Mouse (Mus musculus) intestine, embryonic 14.5 days (tissue): ENCODE data around the gene Pla2g2c. TPM values are rescaled to one million over a fixed set of nuclear protein-coding genes. Genes with fewer than 3 reads are reported as not detected.

Experiments
- ATAC-seq: fragments of 200-750 bp; cut with Nextera tagmentation; replicated peaks from 2 replicates; pipeline ENCODE4 v1.8.0; 2017; ENCODE audit warnings: low read depth, moderate number of reproducible peaks, moderate TSS enrichment, moderate library complexity; ENCODE audit not compliant: low FRiP score, low TSS enrichment
- DNase-seq: peaks from one replicate; pipeline ENCODE4 v3.0.0-alpha.2; 2018; ENCODE audit warnings: low spot score
- H3K27ac ChIP-seq: fragments of 300-500 bp; sonication (generic); 2 replicates; pipeline ENCODE4 v1.5.1; 2014; ENCODE audit warnings: low read depth, mild to moderate bottlenecking, control low read depth
- H3K27me3 ChIP-seq: fragments of 300-500 bp; sonication (generic); replicated peaks from 2 replicates; pipeline ENCODE4 v1.6.1; 2014; ENCODE audit warnings: low read length, control low read depth; ENCODE audit not compliant: control insufficient read depth, insufficient read depth
- H3K36me3 ChIP-seq: fragments of 300-500 bp; sonication (generic); 2 replicates; pipeline ENCODE4 v1.6.1; 2014; ENCODE audit warnings: low read length, control low read depth; ENCODE audit not compliant: control insufficient read depth, insufficient read depth
- H3K4me1 ChIP-seq: fragments of 300-500 bp; sonication (generic); replicated peaks from 2 replicates; pipeline ENCODE4 v1.6.1; 2014; ENCODE audit warnings: low read length, control low read depth, mixed read lengths; ENCODE audit not compliant: control insufficient read depth, insufficient read depth
- H3K4me2 ChIP-seq: fragments of 300-500 bp; sonication (generic); 2 replicates; pipeline ENCODE4 v1.6.1; 2014; ENCODE audit warnings: low read length
- H3K4me3 ChIP-seq: fragments of 300-500 bp; sonication (generic); 2 replicates; pipeline ENCODE4 v1.5.1; 2014; ENCODE audit warnings: low read depth, low read length, control low read depth, mixed read lengths
- H3K9ac ChIP-seq: fragments of 300-500 bp; sonication (generic); 2 replicates; pipeline ENCODE4 v1.6.1; 2014; ENCODE audit warnings: mild to moderate bottlenecking, low read length
- H3K9me3 ChIP-seq: fragments of 300-500 bp; sonication (generic); 2 replicates; pipeline ENCODE4 v1.6.1; 2016; ENCODE audit warnings: low read length, control low read depth; ENCODE audit not compliant: control insufficient read depth
- WGBS: fragments of 180-500 bp; shearing (Covaris S2); extraction: QIAGEN DNeasy Blood & Tissue Kit; methylation state at CpG from one replicate; pipeline ENCODE4 v1.1.7; 2014; 5-methylcytosine and 5-hydroxymethylcytosine counted together
- polyA plus RNA-seq: library from polyadenylated mRNA; unstranded; fragments of >200 nt; fragmentation: Nextera tagmentation; extraction: Ambion mirVana; gene quantifications from 2 replicates; pipeline ENCODE4 v1.2.1, GENCODE M21; 2014

Pla2g2c gene
- polyA plus RNA-seq, 1 experiment from 2014 or later: 0.22 TPM

GRCm38 (mm10) chr4:138772386-138772785, 47.8 kb downstream of the Pla2g2c start:
- no peak for ATAC-seq
- Histone ChIP-seq H3K9me3 (no peaks in the 10 kb centered on the region), H3K27ac (no peak overlapping the region), H3K4me1 (no peaks in the 10 kb centered on the region), H3K27me3 (no peaks in the 10 kb centered on the region), H3K9ac (no peak overlapping the region), H3K4me2 (no peak overlapping the region), H3K4me3 (no peak overlapping the region), H3K36me3 (no peaks in the 10 kb centered on the region)
- 68% methylated on average over 5 of the region's 5 CpGs for WGBS
- DNase-seq: no peak

- H3K4me3 ChIP-seq: no peak within 1 kb of the TSS
- H3K27ac ChIP-seq: no peak within 1 kb of the TSS
- DNase-seq (no peak), ATAC-seq (no peak)
- no peak within 1 kb of the TSS for H3K9ac ChIP-seq
- H3K9me3 ChIP-seq: no peaks in the 10 kb centered on the region
- H3K36me3 ChIP-seq: no peaks in the 10 kb centered on the region
- 84% methylated on average over 6 of the region's 6 CpGs for WGBS
- peaks cover 6% of the 10 kb centered on the region; the same call in 1 of the 2 replicates for H3K4me1 ChIP-seq
- no peaks in the 10 kb centered on the region for H3K27me3 ChIP-seq
- no peak within 1 kb of the TSS for H3K4me2 ChIP-seq
Observed at GRCm38 (mm10) chr4:138775435-138775834, 50.8 kb downstream of the Pla2g2c start, which contains the start of gene Pla2g2d. Gene Pla2g2d, plus strand, starts transcription at chr4:138775735.

- Histone ChIP-seq H3K27ac (no peak overlapping the region), H3K4me3 (no peak overlapping the region), H3K4me1 (peaks cover 6% of the 10 kb centered on the region; the same call in 1 of the 2 replicates), H3K27me3 (no peaks in the 10 kb centered on the region), H3K36me3 (no peaks in the 10 kb centered on the region), H3K4me2 (no peak overlapping the region), H3K9me3 (no peaks in the 10 kb centered on the region), H3K9ac (no peak overlapping the region)
- no peak for ATAC-seq
- 30% methylated on average over 20 of the region's 20 CpGs for WGBS
- no peak for DNase-seq
Observed at GRCm38 (mm10) chr4:138777417-138778407, 53.1 kb downstream of the Pla2g2c start.

DNA sequence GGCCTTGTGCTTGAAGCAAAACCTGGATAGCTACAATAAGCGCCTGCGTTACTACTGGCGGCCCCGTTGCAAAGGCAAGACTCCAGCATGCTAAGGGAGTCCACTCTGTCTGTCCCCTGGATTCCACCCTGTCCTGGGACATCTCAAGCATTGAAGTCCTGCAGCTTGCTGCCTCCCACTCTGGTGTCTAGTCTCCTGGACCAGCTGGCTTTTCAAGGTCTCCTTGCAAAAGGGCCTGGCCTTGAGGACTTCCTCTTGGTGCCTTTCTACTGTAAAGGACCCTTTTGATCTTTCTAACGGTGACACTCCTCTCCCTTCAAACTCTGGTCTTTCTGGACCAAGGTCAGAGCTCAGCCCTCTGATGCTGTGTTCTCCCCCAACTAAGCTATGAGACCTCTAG, 55.7 kb downstream of the Pla2g2c start:
- Histone ChIP-seq H3K27ac (no peak overlapping the region), H3K9me3 (no peaks in the 10 kb centered on the region), H3K4me3 (no peak overlapping the region), H3K36me3 (no peaks in the 10 kb centered on the region), H3K27me3 (no peaks in the 10 kb centered on the region), H3K4me1 (peaks cover 6% of the 10 kb centered on the region; the same call in 1 of the 2 replicates), H3K9ac (no peak overlapping the region), H3K4me2 (no peak overlapping the region)
- ATAC-seq (no peak), DNase-seq (no peak)
- WGBS: 71% methylated on average over 5 of the region's 5 CpGs

DNA sequence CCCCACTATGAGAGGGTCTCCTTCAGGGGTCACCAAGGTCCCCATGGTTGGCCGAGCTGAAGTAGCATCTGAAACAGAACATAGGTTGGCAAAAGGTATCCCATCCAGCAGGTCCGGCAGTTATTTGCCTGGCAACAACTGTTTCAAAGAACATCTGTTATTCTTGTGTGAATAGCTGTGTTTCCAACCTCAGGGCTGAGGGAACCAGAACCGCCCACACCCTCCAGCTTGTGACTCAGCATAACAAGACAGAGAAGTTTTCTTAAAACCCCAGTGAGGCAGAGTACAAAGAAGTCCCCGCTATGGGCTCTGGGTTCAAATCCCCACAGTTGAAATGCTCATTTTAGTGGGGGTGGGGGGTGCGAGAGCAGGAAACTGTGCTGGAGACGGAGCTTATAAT, 57.5 kb downstream of the Pla2g2c start:
- H3K4me1 ChIP-seq: peaks cover 6% of the 10 kb centered on the region; the same call in 1 of the 2 replicates
- H3K27ac ChIP-seq: no peak overlapping the region
- no peaks in the 10 kb centered on the region for H3K36me3 ChIP-seq
- H3K4me3 ChIP-seq: no peak overlapping the region
- no peak overlapping the region for H3K4me2 ChIP-seq
- ATAC-seq (no peak), DNase-seq (no peak)
- H3K9me3 ChIP-seq: no peaks in the 10 kb centered on the region
- no peak overlapping the region for H3K9ac ChIP-seq
- WGBS: 79% methylated on average over 6 of the region's 6 CpGs
- H3K27me3 ChIP-seq: no peaks in the 10 kb centered on the region

DNA sequence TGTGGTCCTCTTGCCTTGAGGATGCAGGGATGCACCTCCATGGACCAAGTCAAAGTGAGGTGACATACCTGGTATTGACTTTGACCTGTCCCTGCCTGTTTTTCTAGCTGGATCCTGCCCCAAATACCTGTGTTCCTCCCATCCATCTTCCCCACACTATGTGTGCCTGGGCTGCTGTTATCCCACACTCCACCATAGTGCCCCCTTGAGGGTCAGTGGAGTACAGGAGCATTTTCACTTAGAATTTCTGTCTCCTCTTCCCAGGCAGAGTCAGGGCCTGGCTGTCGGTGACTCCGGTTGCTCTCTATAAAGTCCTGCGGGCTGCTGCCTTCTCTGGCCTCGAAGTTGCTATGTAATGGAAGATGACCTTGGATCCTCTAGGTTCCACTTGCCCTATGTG, 61.1 kb downstream of the Pla2g2c start:
- no peak for DNase-seq
- WGBS: 54% methylated on average over 4 of the region's 4 CpGs
- H3K27ac ChIP-seq: no peak overlapping the region

GRCm38 (mm10) chr4:138786141-138786540, 61.5 kb downstream of the Pla2g2c start:
- ATAC-seq (no peak), DNase-seq (no peak)
- no peak overlapping the region for H3K4me2 ChIP-seq
- H3K27me3 ChIP-seq: no peaks in the 10 kb centered on the region
- 36% methylated on average over 4 of the region's 4 CpGs for WGBS
- H3K4me3 ChIP-seq: no peak overlapping the region
- H3K9me3 ChIP-seq: no peaks in the 10 kb centered on the region
- H3K27ac ChIP-seq: no peak overlapping the region
- no peak overlapping the region for H3K9ac ChIP-seq
- H3K4me1 ChIP-seq: no peaks in the 10 kb centered on the region
- H3K36me3 ChIP-seq: no peaks in the 10 kb centered on the region

More for the DNA sequence above, 61.1 kb downstream of the Pla2g2c start:
- Histone ChIP-seq H3K9ac (no peak overlapping the region), H3K4me3 (no peak overlapping the region), H3K36me3 (no peaks in the 10 kb centered on the region), H3K27me3 (no peaks in the 10 kb centered on the region), H3K4me2 (no peak overlapping the region), H3K9me3 (no peaks in the 10 kb centered on the region), H3K4me1 (no peaks in the 10 kb centered on the region)
- no peak for ATAC-seq

GRCm38 (mm10) chr4:138788381-138788780, 63.8 kb downstream of the Pla2g2c start:
- DNase-seq (no peak), ATAC-seq (no peak)
- no peaks in the 10 kb centered on the region for H3K4me1 ChIP-seq
- H3K4me3 ChIP-seq: no peak overlapping the region
- 77% methylated on average over 4 of the region's 4 CpGs for WGBS
- H3K27me3 ChIP-seq: no peaks in the 10 kb centered on the region
- H3K9me3 ChIP-seq: no peaks in the 10 kb centered on the region
- H3K9ac ChIP-seq: no peak overlapping the region
- H3K27ac ChIP-seq: no peak overlapping the region
- H3K36me3 ChIP-seq: no peaks in the 10 kb centered on the region
- no peak overlapping the region for H3K4me2 ChIP-seq
